ENCODE assay signal across 8 mouse cellular contexts in genomic region chr7:45182199-45182601, GRCm38 (mm10). TPM values are rescaled to one million over a fixed set of nuclear protein-coding genes. Genes with fewer than 3 reads are reported as not detected.
DNase-seq lines count a peak whose midpoint lies in the region; ATAC-seq and TF ChIP-seq lines count a peak whose summit lies in the region.

No protein-coding gene starts in this region.

- H3K9ac ChIP-seq in embryonic facial prominence, embryonic 14.5 days (ENCODE audit: low read depth, low read length), result peak overlapping the region; percentile 30; the same call in 1 of the 2 replicates
- H3K9ac ChIP-seq in heart, adult 2 months (ENCODE audit: low read depth, low read length), result peak overlapping the region; percentile 11; the same call in 1 of the 2 replicates
- peak overlapping the region; percentile 53; the same call in 1 of the 2 replicates for H3K9ac ChIP-seq in limb, embryonic 13.5 days
- H3K9ac ChIP-seq in midbrain, embryonic 16.5 days (ENCODE audit: low read depth, low read length), result peak overlapping the region; percentile 40; the same call in 1 of the 2 replicates

- intact Hi-C loops in heart, adult 2 months (cut with DNase I), result no loop called here

- peak overlapping the region; percentile 59 for H3K4me2 ChIP-seq in embryonic facial prominence, embryonic 14.5 days (ENCODE audit: low read depth, low read length)
- peak overlapping the region; percentile 61 for H3K4me2 ChIP-seq in limb, embryonic 13.5 days (replicated peaks)
- H3K4me2 ChIP-seq in midbrain, embryonic 16.5 days (ENCODE audit: low read length), result peak overlapping the region; percentile 76

- DNase-seq in 416B (ENCODE audit: low read depth), result peak; percentile 85
- peak; percentile 96 for DNase-seq in embryonic facial prominence, embryonic 14.5 days (ENCODE audit: low spot score)
- DNase-seq in heart, adult 2 months, result peak; percentile 86 to 90
- peak; percentile 95 for DNase-seq in kidney, adult 2 months
- DNase-seq in spleen, postnatal 10 days (ENCODE audit: low spot score in 2 of 2), result peak; percentile 65 to 90

- H3K79me2 ChIP-seq in heart, adult 2 months (replicated peaks; ENCODE audit: control insufficient read depth, insufficient read depth, low read length), result no peaks in the 10 kb centered on the region

- peak; percentile 44; the same call in 1 of the 2 replicates for TF ChIP-seq POLR2A in bone marrow, adult 2 months (IDR thresholded peaks at IDR 0.05; ENCODE audit: borderline replicate concordance, control insufficient read depth, low read depth, low read length)
- peak; percentile 77 for TF ChIP-seq POLR2A in heart, adult 2 months (IDR thresholded peaks at IDR 0.05; ENCODE audit: insufficient read depth, low read depth, low read length)
- TF ChIP-seq POLR2A in kidney, adult 2 months (IDR thresholded peaks at IDR 0.05; ENCODE audit: low read depth, low read length), result no peak

- no peaks in the 10 kb centered on the region; the same call in 1 of the 2 replicates for H3K4me1 ChIP-seq in bone marrow, adult 2 months (ENCODE audit: control insufficient read depth, insufficient read depth, low read length)
- 0 out of 2 replicates have a peak, but pooled peaks cover 4% of the 10 kb centered on the region for H3K4me1 ChIP-seq in embryonic facial prominence, embryonic 14.5 days (ENCODE audit: control insufficient read depth, insufficient read depth, low read length)
- H3K4me1 ChIP-seq in heart, adult 2 months (ENCODE audit: control insufficient read depth, insufficient read depth, low read length), result no peaks in the 10 kb centered on the region
- H3K4me1 ChIP-seq in kidney, adult 2 months (ENCODE audit: control insufficient read depth, insufficient read depth, low read length), result no peaks in the 10 kb centered on the region
- peaks cover 16% of the 10 kb centered on the region for H3K4me1 ChIP-seq in limb, embryonic 13.5 days
- H3K4me1 ChIP-seq in midbrain, embryonic 16.5 days (ENCODE audit: control insufficient read depth, insufficient read depth, low read length), result peaks cover 14% of the 10 kb centered on the region

- WGBS in bone marrow, adult 2 months, result under 1% methylated on average over 34 of the region's 34 CpGs
- under 1% methylated on average over 34 of the region's 34 CpGs for WGBS in embryonic facial prominence, embryonic 14.5 days
- WGBS in heart, adult 2 months, result 1% methylated on average over 34 of the region's 34 CpGs
- WGBS in kidney, adult 2 months, result 2% methylated on average over 34 of the region's 34 CpGs
- WGBS in limb, embryonic 13.5 days, result under 1% methylated on average over 34 of the region's 34 CpGs
- under 1% methylated on average over 34 of the region's 34 CpGs for WGBS in midbrain, embryonic 16.5 days

- no peaks in the 10 kb centered on the region for H3K9me3 ChIP-seq in embryonic facial prominence, embryonic 14.5 days (ENCODE audit: control insufficient read depth, low read length)
- no peaks in the 10 kb centered on the region for H3K9me3 ChIP-seq in limb, embryonic 13.5 days
- no peaks in the 10 kb centered on the region for H3K9me3 ChIP-seq in midbrain, embryonic 16.5 days (replicated peaks; ENCODE audit: control insufficient read depth, low read length, poor library complexity, severe bottlenecking)

- ATAC-seq in embryonic facial prominence, embryonic 14.5 days (ENCODE audit: low read depth), result peak; percentile 93
- ATAC-seq in limb, embryonic 13.5 days (ENCODE audit: low FRiP score, low read depth), result peak; percentile 89
- ATAC-seq in midbrain, embryonic 16.5 days, result peak; percentile 87

- H3K27me3 ChIP-seq in embryonic facial prominence, embryonic 14.5 days (replicated peaks; ENCODE audit: control insufficient read depth, insufficient read depth, low read length), result peaks cover 89% of the 10 kb centered on the region
- peaks cover 18% of the 10 kb centered on the region for H3K27me3 ChIP-seq in heart, adult 2 months (ENCODE audit: control insufficient read depth, insufficient read depth, low read length)
- H3K27me3 ChIP-seq in kidney, adult 2 months (replicated peaks; ENCODE audit: control insufficient read depth, insufficient read depth, low read length), result peaks cover 1% of the 10 kb centered on the region
- peaks cover 94% of the 10 kb centered on the region for H3K27me3 ChIP-seq in limb, embryonic 13.5 days
- peaks cover 70% of the 10 kb centered on the region for H3K27me3 ChIP-seq in midbrain, embryonic 16.5 days (ENCODE audit: control insufficient read depth, insufficient read depth, low read depth, low read length)

- H3K27ac ChIP-seq in bone marrow, adult 2 months (ENCODE audit: control insufficient read depth, insufficient read depth, low read depth, low read length, poor library complexity), result no peak overlapping the region
- H3K27ac ChIP-seq in embryonic facial prominence, embryonic 14.5 days (replicated peaks; ENCODE audit: low read depth, low read length), result no peak overlapping the region
- no peak overlapping the region for H3K27ac ChIP-seq in heart, adult 2 months
- H3K27ac ChIP-seq in kidney, adult 2 months (ENCODE audit: insufficient read depth, low read depth, low read length), result peak overlapping the region; percentile 12; the same call in 1 of the 2 replicates
- no peak overlapping the region for H3K27ac ChIP-seq in limb, embryonic 13.5 days
- H3K27ac ChIP-seq in midbrain, embryonic 16.5 days (ENCODE audit: low read length), result no peak overlapping the region

- TF ChIP-seq EP300 in heart, adult 2 months (IDR thresholded peaks at IDR 0.05; ENCODE audit: insufficient read depth, low read depth, low read length), result no peak

- no peak for TF ChIP-seq CTCF in bone marrow, adult 2 months (IDR thresholded peaks at IDR 0.05; ENCODE audit: control insufficient read depth, insufficient read depth, low read length)
- TF ChIP-seq CTCF in heart, adult 2 months (IDR thresholded peaks at IDR 0.05), result no peak
- TF ChIP-seq CTCF in kidney, adult 2 months (conservative IDR thresholded peaks at IDR 0.05; ENCODE audit: insufficient read depth, insufficient read length, low read depth, low read length), result no peak

- no peaks in the 10 kb centered on the region for H3K36me3 ChIP-seq in embryonic facial prominence, embryonic 14.5 days (ENCODE audit: control insufficient read depth, insufficient read depth, low read length)
- no peaks in the 10 kb centered on the region for H3K36me3 ChIP-seq in heart, adult 2 months (ENCODE audit: control insufficient read depth, insufficient read depth, low read length)
- H3K36me3 ChIP-seq in kidney, adult 2 months (ENCODE audit: control insufficient read depth, insufficient read depth, low read length), result no peaks in the 10 kb centered on the region
- no peaks in the 10 kb centered on the region for H3K36me3 ChIP-seq in limb, embryonic 13.5 days
- no peaks in the 10 kb centered on the region for H3K36me3 ChIP-seq in midbrain, embryonic 16.5 days (ENCODE audit: control insufficient read depth, insufficient read depth, low read length)

- H3K4me3 ChIP-seq in bone marrow, adult 2 months (replicated peaks; ENCODE audit: control insufficient read depth, low read depth, low read length), result peak overlapping the region; percentile 31
- peak overlapping the region; percentile 30 for H3K4me3 ChIP-seq in embryonic facial prominence, embryonic 14.5 days (ENCODE audit: low read depth, low read length)
- peak overlapping the region; percentile 50 for H3K4me3 ChIP-seq in heart, adult 2 months
- H3K4me3 ChIP-seq in kidney, adult 2 months (ENCODE audit: insufficient read depth, low read depth, low read length), result peak overlapping the region; percentile 22
- H3K4me3 ChIP-seq in limb, embryonic 13.5 days, result peak overlapping the region; percentile 34
- peak overlapping the region; percentile 42 for H3K4me3 ChIP-seq in midbrain, embryonic 16.5 days (ENCODE audit: low read depth, low read length)

RNA-seq across cellular contexts. Expression of gene Pth2, which starts 1.4 kb away (rescaled TPM):
- not detected in 2 replicates for polyA plus RNA-seq in bone marrow, adult 2 months (2011; ENCODE audit: insufficient read depth, insufficient read length, low replicate concordance, missing spikeins)
- polyA plus RNA-seq in embryonic facial prominence, embryonic 14.5 days (2014; fragmentation: Nextera tagmentation; extraction: Ambion mirVana), result not detected in 2 replicates
- total RNA-seq in heart, adult 2 months (2021), result not detected
- polyA plus RNA-seq in heart, adult 2 months (2012; rRNA removed), result not detected in 2 replicates
- polyA plus RNA-seq in kidney, adult 2 months (2012; rRNA removed), result not detected in 2 replicates
- not detected in 2 replicates for polyA plus RNA-seq in limb, embryonic 13.5 days (2015; fragmentation: Nextera tagmentation; extraction: Ambion mirVana)
- 1.1 and 1.2 TPM in 2 replicates for polyA plus RNA-seq in midbrain, embryonic 16.5 days (2015; fragmentation: Nextera tagmentation; extraction: Ambion mirVana)

RNA-seq across cellular contexts. Expression of gene Gfy, which starts 2.8 kb away (rescaled TPM):
- polyA plus RNA-seq in bone marrow, adult 2 months (2011; ENCODE audit: insufficient read depth, insufficient read length, low replicate concordance, missing spikeins), result 1.2 TPM in 1 of 2 replicates, not detected in the other
- 5.8 and 6.1 TPM in 2 replicates for polyA plus RNA-seq in embryonic facial prominence, embryonic 14.5 days (2014; fragmentation: Nextera tagmentation; extraction: Ambion mirVana)
- total RNA-seq in heart, adult 2 months (2021), result not detected
- polyA plus RNA-seq in heart, adult 2 months (2012; rRNA removed), result not detected in 2 replicates
- not detected in 2 replicates for polyA plus RNA-seq in kidney, adult 2 months (2012; rRNA removed)
- not detected in 2 replicates for polyA plus RNA-seq in limb, embryonic 13.5 days (2015; fragmentation: Nextera tagmentation; extraction: Ambion mirVana)
- polyA plus RNA-seq in midbrain, embryonic 16.5 days (2015; fragmentation: Nextera tagmentation; extraction: Ambion mirVana), result not detected in 2 replicates

RNA-seq across cellular contexts. Expression of gene Slc17a7, which starts 18.5 kb away (rescaled TPM):
- 1.3 TPM in 1 of 2 replicates, not detected in the other for polyA plus RNA-seq in bone marrow, adult 2 months (2011; ENCODE audit: insufficient read depth, insufficient read length, low replicate concordance, missing spikeins)
- polyA plus RNA-seq in embryonic facial prominence, embryonic 14.5 days (2014; fragmentation: Nextera tagmentation; extraction: Ambion mirVana), result 0.87 and 1.3 TPM in 2 replicates
- total RNA-seq in heart, adult 2 months (2021), result 10 to 100 TPM; 18.3 to 24.3 TPM
- polyA plus RNA-seq in heart, adult 2 months (2012; rRNA removed), result 29.1 and 36.8 TPM in 2 replicates
- polyA plus RNA-seq in kidney, adult 2 months (2012; rRNA removed), result not detected in 2 replicates
- 0.19 and 0.23 TPM in 2 replicates for polyA plus RNA-seq in limb, embryonic 13.5 days (2015; fragmentation: Nextera tagmentation; extraction: Ambion mirVana)
- polyA plus RNA-seq in midbrain, embryonic 16.5 days (2015; fragmentation: Nextera tagmentation; extraction: Ambion mirVana), result 0.55 and 1.1 TPM in 2 replicates

RNA-seq across cellular contexts. Expression of gene Ccdc155, which starts 22.5 kb away (rescaled TPM):
- polyA plus RNA-seq in bone marrow, adult 2 months (2011; ENCODE audit: insufficient read depth, insufficient read length, low replicate concordance, missing spikeins), result not detected in 2 replicates
- 1.5 TPM in 2 replicates for polyA plus RNA-seq in embryonic facial prominence, embryonic 14.5 days (2014; fragmentation: Nextera tagmentation; extraction: Ambion mirVana)
- total RNA-seq in heart, adult 2 months (2021), result not detected
- 0.06 and 0.12 TPM in 2 replicates for polyA plus RNA-seq in heart, adult 2 months (2012; rRNA removed)
- 0.04 and 0.05 TPM in 2 replicates for polyA plus RNA-seq in kidney, adult 2 months (2012; rRNA removed)
- polyA plus RNA-seq in limb, embryonic 13.5 days (2015; fragmentation: Nextera tagmentation; extraction: Ambion mirVana), result 0.93 and 1.4 TPM in 2 replicates
- 0.45 and 0.53 TPM in 2 replicates for polyA plus RNA-seq in midbrain, embryonic 16.5 days (2015; fragmentation: Nextera tagmentation; extraction: Ambion mirVana)

RNA-seq across cellular contexts. Expression of gene Aldh16a1, which starts 27.8 kb away (rescaled TPM):
- polyA plus RNA-seq in bone marrow, adult 2 months (2011; ENCODE audit: insufficient read depth, insufficient read length, low replicate concordance, missing spikeins), result 49.6 and 113 TPM in 2 replicates
- 36.8 and 39.4 TPM in 2 replicates for polyA plus RNA-seq in embryonic facial prominence, embryonic 14.5 days (2014; fragmentation: Nextera tagmentation; extraction: Ambion mirVana)
- 10 to 100 TPM; 19.7 to 25.1 TPM for total RNA-seq in heart, adult 2 months (2021)
- polyA plus RNA-seq in heart, adult 2 months (2012; rRNA removed), result 23.5 and 23.9 TPM in 2 replicates
- 106 and 119 TPM in 2 replicates for polyA plus RNA-seq in kidney, adult 2 months (2012; rRNA removed)
- polyA plus RNA-seq in limb, embryonic 13.5 days (2015; fragmentation: Nextera tagmentation; extraction: Ambion mirVana), result 45.1 and 46.4 TPM in 2 replicates
- polyA plus RNA-seq in midbrain, embryonic 16.5 days (2015; fragmentation: Nextera tagmentation; extraction: Ambion mirVana), result 13.7 and 18.2 TPM in 2 replicates

Comparison
In these comparisons a context has a peak if more than half of its experiments do, and no peak if none do; other contexts are left out.
1. RNA of gene Slc17a7, which starts 18.5 kb away (polyA plus RNA-seq): 29.1 to 36.8 TPM in heart, adult 2 months; 0.87 to 1.3 TPM in embryonic facial prominence, embryonic 14.5 days, 1.3 TPM in bone marrow, adult 2 months, 0.55 to 1.1 TPM in midbrain, embryonic 16.5 days, 0.19 to 0.23 TPM in limb, embryonic 13.5 days and not detected in kidney, adult 2 months; every median in the first group is over 10 times any median in the second.
2. Peak in every context shown above with its lines, with median percentiles within 50 percentile points of each other: DNase-seq, H3K4me3 ChIP-seq, ATAC-seq, H3K4me2 ChIP-seq and H3K9ac ChIP-seq.